8 mouse cellular contexts compared by ENCODE assay signal in the genomic region with DNA sequence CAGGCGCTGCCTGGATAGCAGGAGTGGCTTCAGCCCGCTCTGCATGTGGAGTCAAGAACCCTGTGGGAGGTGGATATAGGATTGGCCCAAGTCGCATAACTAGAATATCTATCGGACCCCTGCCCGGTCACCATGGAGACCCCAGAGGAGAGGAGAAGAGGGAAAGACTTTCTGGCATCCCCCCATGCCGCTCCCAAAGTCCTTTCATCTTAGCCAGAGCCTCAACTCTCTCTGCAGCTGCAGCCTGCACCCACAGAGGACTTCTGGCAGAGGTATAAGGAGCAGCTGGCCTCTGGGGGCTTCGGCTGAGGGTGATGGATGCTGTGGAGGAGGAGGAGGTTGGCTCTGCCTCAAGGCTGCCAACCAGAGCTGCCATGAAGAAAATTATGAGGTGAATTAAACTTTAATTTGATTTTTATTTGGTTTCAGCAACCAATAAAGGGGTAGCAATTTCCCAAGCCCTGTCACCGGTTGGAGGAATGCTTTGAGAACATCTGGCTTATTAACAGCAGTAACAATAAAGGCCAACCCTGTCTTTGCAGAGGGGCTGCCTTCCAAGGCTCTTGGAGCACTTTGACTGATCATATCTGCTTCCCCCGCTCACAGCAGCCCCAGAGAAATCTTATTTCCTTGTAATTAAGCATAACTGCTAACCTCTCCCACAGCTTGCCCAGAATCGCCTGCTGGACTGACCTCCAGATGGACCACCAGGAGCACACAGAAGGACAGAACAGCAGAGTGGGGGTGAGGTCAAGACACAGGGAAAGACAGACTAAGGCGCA. TPM values are rescaled to one million over a fixed set of nuclear protein-coding genes. Genes with fewer than 3 reads are reported as not detected.
A peak's percentile ranks its signal among the peaks of the same experiment; 100 is the strongest.
DNase-seq lines count a peak whose midpoint lies in the region; ATAC-seq and TF ChIP-seq lines count a peak whose summit lies in the region.

No protein-coding gene starts in this region.

- no peak overlapping the region; the same call in 1 of the 2 replicates for H3K27ac ChIP-seq in heart, embryonic 15.5 days
- H3K27ac ChIP-seq in bone marrow macrophage, adult 2 months (ENCODE audit: insufficient read depth, low read depth, low read length), result no peak overlapping the region
- H3K27ac ChIP-seq in hindbrain, embryonic 12.5 days, result peak overlapping the region; percentile 24; the same call in 1 of the 2 replicates
- 0 out of 2 replicates have a peak overlapping the region, but pooled peaks have one; percentile 2 for H3K27ac ChIP-seq in midbrain, embryonic 14.5 days (replicated peaks; ENCODE audit: low read depth, low read length)

- DNase-seq in heart, postnatal 25 days (ENCODE audit: low spot score), result no peak
- DNase-seq in midbrain, embryonic 14.5 days, result peak; percentile 46
- no peak for DNase-seq in natural killer cell, adult 2 months (ENCODE audit: low spot score in 2 of 2)
- no peak for DNase-seq in gastrocnemius, adult 8-10 months (ENCODE audit: low spot score in 2 of 2)
- DNase-seq in gastrocnemius, adult 18-20 months (ENCODE audit: low spot score), result no peak

- no peaks in the 10 kb centered on the region for H3K36me3 ChIP-seq in heart, embryonic 15.5 days
- no peaks in the 10 kb centered on the region for H3K36me3 ChIP-seq in hindbrain, embryonic 12.5 days
- no peaks in the 10 kb centered on the region for H3K36me3 ChIP-seq in midbrain, embryonic 14.5 days (ENCODE audit: control insufficient read depth, insufficient read depth, low read length)

- no peak for TF ChIP-seq CTCF in bone marrow macrophage, adult 2 months (IDR thresholded peaks at IDR 0.05; ENCODE audit: low read depth, low read length)

- TF ChIP-seq POLR2A in bone marrow macrophage, adult 2 months (IDR thresholded peaks at IDR 0.05; ENCODE audit: borderline replicate concordance, low read depth, low read length), result no peak

- peak overlapping the region; percentile 18; the same call in 1 of the 2 replicates for H3K9ac ChIP-seq in heart, embryonic 15.5 days
- no peak overlapping the region for H3K9ac ChIP-seq in hindbrain, embryonic 12.5 days
- H3K9ac ChIP-seq in midbrain, embryonic 14.5 days (replicated peaks; ENCODE audit: low read length), result no peak overlapping the region; the same call in 1 of the 2 replicates

- intact Hi-C loops in heart, postnatal 25 days (cut with DNase I), result no loop called here

- peaks cover 27% of the 10 kb centered on the region for H3K4me1 ChIP-seq in heart, embryonic 15.5 days (replicated peaks)
- H3K4me1 ChIP-seq in bone marrow macrophage, adult 2 months (ENCODE audit: control insufficient read depth, insufficient read depth, low read length), result peaks cover 4% of the 10 kb centered on the region; the same call in 1 of the 2 replicates
- peaks cover 41% of the 10 kb centered on the region for H3K4me1 ChIP-seq in hindbrain, embryonic 12.5 days
- H3K4me1 ChIP-seq in midbrain, embryonic 14.5 days (ENCODE audit: control insufficient read depth, insufficient read depth, low read length), result peaks cover 45% of the 10 kb centered on the region

- H3K27me3 ChIP-seq in heart, embryonic 15.5 days, result 0 out of 2 replicates have a peak, but pooled peaks cover 9% of the 10 kb centered on the region
- peaks cover 21% of the 10 kb centered on the region for H3K27me3 ChIP-seq in hindbrain, embryonic 12.5 days
- peaks cover 10% of the 10 kb centered on the region for H3K27me3 ChIP-seq in midbrain, embryonic 14.5 days (ENCODE audit: control insufficient read depth, insufficient read depth, low read length)

- H3K9me3 ChIP-seq in heart, embryonic 15.5 days (replicated peaks), result no peaks in the 10 kb centered on the region
- no peaks in the 10 kb centered on the region for H3K9me3 ChIP-seq in hindbrain, embryonic 12.5 days (replicated peaks)
- H3K9me3 ChIP-seq in midbrain, embryonic 14.5 days (ENCODE audit: control insufficient read depth, low read length), result no peaks in the 10 kb centered on the region

- H3K4me3 ChIP-seq in heart, embryonic 15.5 days, result peak overlapping the region; percentile 53
- H3K4me3 ChIP-seq in bone marrow macrophage, adult 2 months (ENCODE audit: insufficient read depth, low read length), result 0 out of 2 replicates have a peak overlapping the region, but pooled peaks have one; percentile 68
- peak overlapping the region; percentile 38 for H3K4me3 ChIP-seq in hindbrain, embryonic 12.5 days
- H3K4me3 ChIP-seq in midbrain, embryonic 14.5 days (replicated peaks; ENCODE audit: low read depth, low read length), result peak overlapping the region; percentile 36

- WGBS in heart, embryonic 15.5 days, result 20% methylated on average over 11 of the region's 11 CpGs
- 9% methylated on average over 11 of the region's 11 CpGs for whole genome bisulfite sequencing in hindbrain, embryonic 12.5 days
- 9% methylated on average over 11 of the region's 11 CpGs for WGBS in midbrain, embryonic 14.5 days

- no peak for ATAC-seq in heart, embryonic 15.5 days (replicated peaks; ENCODE audit: insufficient number of reproducible peaks, insufficient read depth, low FRiP score, low read depth)
- ATAC-seq in hindbrain, embryonic 12.5 days (ENCODE audit: low FRiP score), result peak; percentile 63
- ATAC-seq in midbrain, embryonic 14.5 days (ENCODE audit: low FRiP score, low TSS enrichment), result no peak

- H3K4me2 ChIP-seq in heart, embryonic 15.5 days, result peak overlapping the region; percentile 92
- peak overlapping the region; percentile 71 for H3K4me2 ChIP-seq in hindbrain, embryonic 12.5 days (replicated peaks)
- H3K4me2 ChIP-seq in midbrain, embryonic 14.5 days (ENCODE audit: low read length), result peak overlapping the region; percentile 73

RNA-seq across cellular contexts. Expression of a gene that starts 46.8 kb away (rescaled TPM):
- polyA plus RNA-seq in heart, embryonic 15.5 days (2015; fragmentation: Nextera tagmentation; extraction: Ambion mirVana), result 8.4 and 11.4 TPM in 2 replicates
- total RNA-seq in heart, postnatal 25 days (2021), result 10 to 100 TPM; 11.8 to 13.0 TPM
- 10.0 and 12.3 TPM in 2 replicates for polyA plus RNA-seq in bone marrow macrophage, adult 2 months (2012; ENCODE audit: insufficient read depth, insufficient read length, missing spikeins)
- polyA plus RNA-seq in hindbrain, embryonic 12.5 days (2016; fragmentation: Nextera tagmentation; extraction: Ambion mirVana), result 18.9 and 21.0 TPM in 2 replicates
- 26.9 and 27.9 TPM in 2 replicates for polyA plus RNA-seq in midbrain, embryonic 14.5 days (2014; fragmentation: Nextera tagmentation; extraction: Ambion mirVana)
- 1 to 10 TPM; 7.4 to 8.9 (median 7.9) TPM for total RNA-seq in gastrocnemius, adult 8-10 months (2022)
- 1 to 10 TPM; 7.7 to 8.3 TPM for total RNA-seq in gastrocnemius, adult 18-20 months (2021)

Comparison
In these comparisons a context has a peak if more than half of its experiments do, and no peak if none do; other contexts are left out.
1. H3K27ac ChIP-seq: peak in hindbrain, embryonic 12.5 days (single experiment) and midbrain, embryonic 14.5 days (single experiment); none in heart, embryonic 15.5 days (single experiment) and bone marrow macrophage, adult 2 months (single experiment).
2. Peak in every context shown above with its lines, with median percentiles within 50 percentile points of each other: H3K4me2 ChIP-seq and H3K4me3 ChIP-seq.